Mouse (Mus musculus) heart, embryonic 12.5 days (tissue): ENCODE measurements around the gene Lrp6. TPM values are rescaled to one million over a fixed set of nuclear protein-coding genes. Genes with fewer than 3 reads are reported as not detected.

Experiments
- ATAC-seq: fragments of 200-750 bp; cut with Nextera tagmentation; 2 replicates; pipeline ENCODE4 v1.8.0; 2017; ENCODE audit warnings: moderate TSS enrichment, moderate library complexity; ENCODE audit not compliant: insufficient number of reproducible peaks, low FRiP score
- H3K27ac ChIP-seq: fragments of 300-500 bp; sonication (generic); 2 replicates; pipeline ENCODE4 v1.5.1; 2016; ENCODE audit warnings: mild to moderate bottlenecking, moderate library complexity; ENCODE audit not compliant: poor library complexity, severe bottlenecking
- H3K27me3 ChIP-seq: fragments of 300-500 bp; sonication (generic); replicated peaks from 2 replicates; pipeline ENCODE4 v1.6.1; 2016; ENCODE audit warnings: mild to moderate bottlenecking, moderate library complexity
- H3K36me3 ChIP-seq: fragments of 300-500 bp; sonication (generic); 2 replicates; pipeline ENCODE4 v1.6.1; 2016; ENCODE audit warnings: mild to moderate bottlenecking, moderate library complexity
- H3K4me1 ChIP-seq: fragments of 300-500 bp; sonication (generic); replicated peaks from 2 replicates; pipeline ENCODE4 v1.6.1; 2016; ENCODE audit warnings: mild to moderate bottlenecking
- H3K4me2 ChIP-seq: fragments of 300-500 bp; sonication (generic); 2 replicates; pipeline ENCODE4 v1.6.1; 2016; ENCODE audit warnings: mild to moderate bottlenecking, moderate library complexity
- H3K4me3 ChIP-seq: fragments of 300-500 bp; sonication (generic); 2 replicates; pipeline ENCODE4 v1.5.1; 2016; ENCODE audit warnings: mild to moderate bottlenecking
- H3K9ac ChIP-seq: fragments of 300-500 bp; sonication (generic); 2 replicates; pipeline ENCODE4 v1.6.1; 2016; ENCODE audit warnings: mild to moderate bottlenecking, moderate library complexity
- H3K9me3 ChIP-seq: fragments of 300-500 bp; sonication (generic); replicated peaks from 2 replicates; pipeline ENCODE4 v1.6.1; 2016; ENCODE audit warnings: mild to moderate bottlenecking, moderate library complexity
- WGBS: fragments of 180-500 bp; shearing (Covaris S2); methylation state at CpG from one replicate; pipeline ENCODE4 v1.1.7; 2016; 5-methylcytosine and 5-hydroxymethylcytosine counted together
- polyA plus RNA-seq: library from polyadenylated mRNA; unstranded; fragments of >200 nt; fragmentation: Nextera tagmentation; extraction: Ambion mirVana; gene quantifications from 2 replicates; pipeline ENCODE4 v1.2.1, GENCODE M21; 2016

The Lrp6 gene
- polyA plus RNA-seq, 1 experiment from 2014 or later: 22.3 TPM

- Histone ChIP-seq H3K9me3 (no peaks in the 10 kb centered on the region), H3K27me3 (no peaks in the 10 kb centered on the region), H3K27ac (peak overlapping the region; percentile 10; the same call in 1 of the 2 replicates), H3K9ac (no peak overlapping the region), H3K4me2 (peak overlapping the region; percentile 29; the same call in 1 of the 2 replicates), H3K36me3 (peaks cover 16% of the 10 kb centered on the region), H3K4me3 (no peak overlapping the region), H3K4me1 (peaks cover 17% of the 10 kb centered on the region)
- 41% methylated on average over 9 of the region's 9 CpGs for WGBS
- peak; percentile 18; the same call in 1 of the 2 replicates for ATAC-seq
These were observed 77.1 kb downstream of the Lrp6 start for GRCm38 (mm10) chr6:134489637-134490036.

- Histone ChIP-seq H3K4me2 (no peak overlapping the region), H3K4me1 (peaks cover 15% of the 10 kb centered on the region), H3K36me3 (peaks cover 20% of the 10 kb centered on the region), H3K4me3 (no peak overlapping the region), H3K27me3 (no peaks in the 10 kb centered on the region), H3K27ac (no peak overlapping the region), H3K9me3 (no peaks in the 10 kb centered on the region), H3K9ac (no peak overlapping the region)
- no peak for ATAC-seq
- 87% methylated on average over 4 of the region's 4 CpGs for WGBS
These were observed 77.6 kb downstream of the Lrp6 start for GRCm38 (mm10) chr6:134489130-134489529.

GRCm38 (mm10) chr6:134486318-134486717, 80.4 kb downstream of the Lrp6 start:
- 89% methylated on average over 9 of the region's 9 CpGs for WGBS
- Histone ChIP-seq H3K4me1 (peaks cover 11% of the 10 kb centered on the region), H3K4me2 (no peak overlapping the region), H3K4me3 (no peak overlapping the region), H3K27ac (no peak overlapping the region), H3K9ac (no peak overlapping the region), H3K9me3 (no peaks in the 10 kb centered on the region), H3K36me3 (peaks cover 27% of the 10 kb centered on the region), H3K27me3 (no peaks in the 10 kb centered on the region)
- ATAC-seq: no peak

GRCm38 (mm10) chr6:134479481-134479880, 87.3 kb downstream of the Lrp6 start:
- peaks cover 39% of the 10 kb centered on the region for H3K36me3 ChIP-seq
- 91% methylated on average over 10 of the region's 10 CpGs for WGBS
- H3K4me3 ChIP-seq: no peak overlapping the region
- no peak overlapping the region for H3K27ac ChIP-seq
- H3K27me3 ChIP-seq: no peaks in the 10 kb centered on the region
- no peak overlapping the region for H3K9ac ChIP-seq
- no peak for ATAC-seq
- H3K4me1 ChIP-seq: peaks cover 19% of the 10 kb centered on the region
- H3K9me3 ChIP-seq: no peaks in the 10 kb centered on the region
- no peak overlapping the region for H3K4me2 ChIP-seq

GRCm38 (mm10) chr6:134473143-134473561, 93.6 kb downstream of the Lrp6 start:
- H3K9ac ChIP-seq: no peak overlapping the region
- no peak overlapping the region for H3K4me2 ChIP-seq
- no peak overlapping the region for H3K27ac ChIP-seq
- H3K9me3 ChIP-seq: no peaks in the 10 kb centered on the region
- WGBS: 84% methylated on average over 7 of the region's 7 CpGs
- no peaks in the 10 kb centered on the region for H3K27me3 ChIP-seq
- peaks cover 21% of the 10 kb centered on the region for H3K36me3 ChIP-seq
- ATAC-seq: no peak
- H3K4me1 ChIP-seq: peaks cover 37% of the 10 kb centered on the region
- H3K4me3 ChIP-seq: no peak overlapping the region

GRCm38 (mm10) chr6:134470857-134471256, 95.9 kb downstream of the Lrp6 start:
- Histone ChIP-seq H3K27ac (peak overlapping the region; percentile 29; the same call in 1 of the 2 replicates), H3K36me3 (peaks cover 30% of the 10 kb centered on the region), H3K4me1 (peaks cover 21% of the 10 kb centered on the region), H3K4me2 (peak overlapping the region; percentile 50), H3K4me3 (0 out of 2 replicates have a peak overlapping the region, but pooled peaks have one; percentile 10), H3K9me3 (no peaks in the 10 kb centered on the region), H3K27me3 (no peaks in the 10 kb centered on the region), H3K9ac (no peak overlapping the region)
- WGBS: 16% methylated on average over 14 of the region's 14 CpGs
- peak; percentile 79 for ATAC-seq

GRCm38 (mm10) chr6:134469297-134469696, 97.5 kb downstream of the Lrp6 start:
- 92% methylated on average over 2 of the region's 2 CpGs for WGBS
- Histone ChIP-seq H3K9ac (no peak overlapping the region), H3K9me3 (no peaks in the 10 kb centered on the region), H3K4me1 (peaks cover 18% of the 10 kb centered on the region), H3K4me3 (no peak overlapping the region), H3K36me3 (peaks cover 37% of the 10 kb centered on the region), H3K27me3 (no peaks in the 10 kb centered on the region), H3K4me2 (no peak overlapping the region), H3K27ac (no peak overlapping the region)
- ATAC-seq: no peak

GRCm38 (mm10) chr6:134466671-134467229, 100.0 kb downstream of the Lrp6 start:
- Histone ChIP-seq H3K27me3 (no peaks in the 10 kb centered on the region), H3K36me3 (peaks cover 49% of the 10 kb centered on the region), H3K9me3 (no peaks in the 10 kb centered on the region), H3K4me3 (no peak overlapping the region), H3K4me1 (peaks cover 13% of the 10 kb centered on the region), H3K4me2 (no peak overlapping the region), H3K9ac (no peak overlapping the region), H3K27ac (no peak overlapping the region)
- 89% methylated on average over 10 of the region's 10 CpGs for WGBS
- no peak for ATAC-seq

- no peak overlapping the region for H3K4me2 ChIP-seq
- no peak overlapping the region for H3K9ac ChIP-seq
- H3K27me3 ChIP-seq: no peaks in the 10 kb centered on the region
- no peak for ATAC-seq
- H3K27ac ChIP-seq: no peak overlapping the region
- no peaks in the 10 kb centered on the region for H3K9me3 ChIP-seq
- no peak overlapping the region for H3K4me3 ChIP-seq
- WGBS: 89% methylated on average over 6 of the region's 6 CpGs
- peaks cover 76% of the 10 kb centered on the region for H3K36me3 ChIP-seq
- H3K4me1 ChIP-seq: no peaks in the 10 kb centered on the region
These were observed 105.6 kb downstream of the Lrp6 start for GRCm38 (mm10) chr6:134461175-134461574.

GRCm38 (mm10) chr6:134458376-134458775, 108.4 kb downstream of the Lrp6 start:
- H3K9ac ChIP-seq: no peak overlapping the region
- no peaks in the 10 kb centered on the region for H3K27me3 ChIP-seq
- WGBS: 92% methylated on average over 1 of the region's 1 CpGs

GRCm38 (mm10) chr6:134454093-134454492, 112.7 kb downstream of the Lrp6 start:
- Histone ChIP-seq H3K27me3 (no peaks in the 10 kb centered on the region), H3K9ac (no peak overlapping the region), H3K4me2 (no peak overlapping the region), H3K27ac (no peak overlapping the region), H3K9me3 (no peaks in the 10 kb centered on the region; the same call in 1 of the 2 replicates), H3K4me1 (peaks cover 6% of the 10 kb centered on the region), H3K4me3 (no peak overlapping the region), H3K36me3 (peaks cover 85% of the 10 kb centered on the region)
- WGBS: 85% methylated on average over 1 of the region's 1 CpGs
- ATAC-seq: no peak

More at GRCm38 (mm10) chr6:134458376-134458775, 108.4 kb downstream of the Lrp6 start:
- Histone ChIP-seq H3K36me3 (peaks cover 82% of the 10 kb centered on the region), H3K4me2 (no peak overlapping the region), H3K27ac (no peak overlapping the region), H3K9me3 (no peaks in the 10 kb centered on the region), H3K4me3 (no peak overlapping the region), H3K4me1 (no peaks in the 10 kb centered on the region)
- no peak for ATAC-seq

GRCm38 (mm10) chr6:134450661-134451119, 116.1 kb downstream of the Lrp6 start:
- Histone ChIP-seq H3K4me3 (no peak overlapping the region), H3K4me1 (peaks cover 6% of the 10 kb centered on the region), H3K9ac (no peak overlapping the region), H3K36me3 (peaks cover 71% of the 10 kb centered on the region), H3K4me2 (no peak overlapping the region), H3K9me3 (no peaks in the 10 kb centered on the region; the same call in 1 of the 2 replicates), H3K27me3 (no peaks in the 10 kb centered on the region), H3K27ac (no peak overlapping the region)
- ATAC-seq: peak; percentile 59; the same call in 1 of the 2 replicates
- WGBS: 60% methylated on average over 14 of the region's 14 CpGs
